Mouse (Mus musculus): ENCODE measurements at regions not wholly inside any gene's neighbourhood (a gene's known extent, or its start where the extent isn't known, plus 50 kb on each side); places are given as distances from the start of the nearest gene placed in this dataset.

GRCm38 (mm10) chr7:129729709-129730238 lies 138.1 kb downstream of the Wdr11 start:
- WGBS, result 52% methylated on average over 11 of the region's 11 CpGs
- Histone ChIP-seq H3K4me1 (ENCODE audit: insufficient read depth) (peaks cover 6% of the 10 kb centered on the region; the same call in 1 of the 2 replicates), H3K4me2 (no peak overlapping the region), H3K36me3 (ENCODE audit: insufficient read depth) (no peaks in the 10 kb centered on the region), H3K27ac (ENCODE audit: low read depth) (no peak overlapping the region), H3K9ac (no peak overlapping the region), H3K9me3 (ENCODE audit: low read depth, low read length) (no peaks in the 10 kb centered on the region), H3K27me3 (ENCODE audit: insufficient read depth, low read length) (no peaks in the 10 kb centered on the region), H3K4me3 (ENCODE audit: low read depth, low read length) (no peak overlapping the region)
- ATAC-seq (ENCODE audit: insufficient read depth) (peak; percentile 56; the same call in 1 of the 2 replicates), DNase-seq (peak; percentile 62)
- no peak for TF ChIP-seq CTCF (IDR thresholded peaks at IDR 0.05; ENCODE audit: low read depth)

GRCm38 (mm10) chr7:129730785-129731352 lies 139.2 kb downstream of the Wdr11 start:
- peak; percentile 70 for DNase-seq
- peak; percentile 41; the same call in 1 of the 2 replicates for ATAC-seq (ENCODE audit: insufficient read depth)
- Histone ChIP-seq H3K9ac (no peak overlapping the region), H3K27ac (ENCODE audit: low read depth) (peak overlapping the region; percentile 9; the same call in 1 of the 2 replicates), H3K4me3 (ENCODE audit: low read depth, low read length) (no peak overlapping the region), H3K4me1 (ENCODE audit: insufficient read depth) (peaks cover 6% of the 10 kb centered on the region; the same call in 1 of the 2 replicates), H3K4me2 (no peak overlapping the region), H3K36me3 (ENCODE audit: insufficient read depth) (no peaks in the 10 kb centered on the region), H3K27me3 (ENCODE audit: insufficient read depth, low read length) (no peaks in the 10 kb centered on the region), H3K9me3 (ENCODE audit: low read depth, low read length) (no peaks in the 10 kb centered on the region)
- 25% methylated on average over 7 of the region's 7 CpGs for WGBS
- TF ChIP-seq CTCF (IDR thresholded peaks at IDR 0.05; ENCODE audit: low read depth), result no peak

GRCm38 (mm10) chr7:129742657-129743056 lies 151.0 kb downstream of the Wdr11 start:
- Histone ChIP-seq H3K36me3 (ENCODE audit: insufficient read depth) (no peaks in the 10 kb centered on the region), H3K9ac (no peak overlapping the region), H3K27ac (ENCODE audit: low read depth) (no peak overlapping the region), H3K4me1 (ENCODE audit: insufficient read depth) (peaks cover 9% of the 10 kb centered on the region), H3K4me3 (ENCODE audit: low read depth, low read length) (no peak overlapping the region), H3K4me2 (no peak overlapping the region), H3K27me3 (ENCODE audit: insufficient read depth, low read length) (no peaks in the 10 kb centered on the region; the same call in 1 of the 2 replicates), H3K9me3 (ENCODE audit: low read depth, low read length) (no peaks in the 10 kb centered on the region)
- no peak for DNase-seq
- WGBS, result 71% methylated on average over 4 of the region's 4 CpGs
- ATAC-seq (ENCODE audit: insufficient read depth), result no peak
- TF ChIP-seq CTCF (IDR thresholded peaks at IDR 0.05; ENCODE audit: low read depth), result no peak

- Histone ChIP-seq H3K4me2 (no peak overlapping the region), H3K4me1 (ENCODE audit: insufficient read depth) (peaks cover 9% of the 10 kb centered on the region), H3K9me3 (ENCODE audit: low read depth, low read length) (no peaks in the 10 kb centered on the region), H3K36me3 (ENCODE audit: insufficient read depth) (no peaks in the 10 kb centered on the region), H3K9ac (no peak overlapping the region; the same call in 1 of the 2 replicates), H3K27me3 (ENCODE audit: insufficient read depth, low read length) (no peaks in the 10 kb centered on the region; the same call in 1 of the 2 replicates), H3K27ac (ENCODE audit: low read depth) (peak overlapping the region; percentile 58; the same call in 1 of the 2 replicates), H3K4me3 (ENCODE audit: low read depth, low read length) (no peak overlapping the region)
- no peak for TF ChIP-seq CTCF (IDR thresholded peaks at IDR 0.05; ENCODE audit: low read depth)
- DNase-seq (peak; percentile 42), ATAC-seq (ENCODE audit: insufficient read depth) (peak; percentile 57)
- WGBS, result 31% methylated on average over 16 of the region's 16 CpGs
These were observed 152.4 kb downstream of the Wdr11 start for GRCm38 (mm10) chr7:129743955-129744666.

- H3K27me3 ChIP-seq (ENCODE audit: insufficient read depth, low read length), result no peaks in the 10 kb centered on the region; the same call in 1 of the 2 replicates
- no peak overlapping the region for H3K9ac ChIP-seq
- DNase-seq (peak; percentile 79), ATAC-seq (ENCODE audit: insufficient read depth) (peak; percentile 47)
- no peaks in the 10 kb centered on the region for H3K9me3 ChIP-seq (ENCODE audit: low read depth, low read length)
- H3K36me3 ChIP-seq (ENCODE audit: insufficient read depth), result no peaks in the 10 kb centered on the region
- peaks cover 9% of the 10 kb centered on the region for H3K4me1 ChIP-seq (ENCODE audit: insufficient read depth)
- no peak overlapping the region for H3K4me2 ChIP-seq
- WGBS, result 38% methylated on average over 5 of the region's 5 CpGs
- no peak for TF ChIP-seq CTCF (IDR thresholded peaks at IDR 0.05; ENCODE audit: low read depth)
- H3K27ac ChIP-seq (ENCODE audit: low read depth), result peak overlapping the region; percentile 79
- no peak overlapping the region for H3K4me3 ChIP-seq (ENCODE audit: low read depth, low read length)
These were observed 155.0 kb downstream of the Wdr11 start for GRCm38 (mm10) chr7:129746639-129747038.

GRCm38 (mm10) chr7:129750936-129751335 lies 159.3 kb downstream of the Wdr11 start:
- no peaks in the 10 kb centered on the region for H3K36me3 ChIP-seq (ENCODE audit: insufficient read depth)
- H3K27me3 ChIP-seq (ENCODE audit: insufficient read depth, low read length), result no peaks in the 10 kb centered on the region; the same call in 1 of the 2 replicates
- no peak overlapping the region for H3K4me2 ChIP-seq
- no peaks in the 10 kb centered on the region for H3K9me3 ChIP-seq (ENCODE audit: low read depth, low read length)
- no peak overlapping the region for H3K27ac ChIP-seq (ENCODE audit: low read depth)
- TF ChIP-seq CTCF (IDR thresholded peaks at IDR 0.05; ENCODE audit: low read depth), result no peak
- no peak for ATAC-seq (ENCODE audit: insufficient read depth)
- peak; percentile 76 for DNase-seq
- H3K4me3 ChIP-seq (ENCODE audit: low read depth, low read length), result no peak overlapping the region
- peaks cover 2% of the 10 kb centered on the region; the same call in 1 of the 2 replicates for H3K4me1 ChIP-seq (ENCODE audit: insufficient read depth)
- no peak overlapping the region for H3K9ac ChIP-seq

- peak; percentile 39; the same call in 1 of the 2 replicates for TF ChIP-seq CTCF (IDR thresholded peaks at IDR 0.05; ENCODE audit: low read depth)
- H3K27me3 ChIP-seq (ENCODE audit: insufficient read depth, low read length), result no peaks in the 10 kb centered on the region
- H3K4me3 ChIP-seq (ENCODE audit: low read depth, low read length), result no peak overlapping the region
- no peaks in the 10 kb centered on the region for H3K36me3 ChIP-seq (ENCODE audit: insufficient read depth)
- no peak for DNase-seq
- no peak for ATAC-seq (ENCODE audit: insufficient read depth)
- H3K4me2 ChIP-seq, result no peak overlapping the region
- H3K27ac ChIP-seq (ENCODE audit: low read depth), result no peak overlapping the region
- 54% methylated on average over 5 of the region's 5 CpGs for WGBS
- H3K9me3 ChIP-seq (ENCODE audit: low read depth, low read length), result no peaks in the 10 kb centered on the region
- no peaks in the 10 kb centered on the region for H3K4me1 ChIP-seq (ENCODE audit: insufficient read depth)
- H3K9ac ChIP-seq, result no peak overlapping the region
These were observed 163.1 kb downstream of the Wdr11 start for GRCm38 (mm10) chr7:129754737-129755136.
